Mouse (Mus musculus) thymus, postnatal 25 days (tissue): Measurements from ENCODE around the gene Olig2.

Experiments
- DNase-seq: peaks from one replicate; pipeline ENCODE4 v3.0.0; 2022

Olig2 gene

DNA sequence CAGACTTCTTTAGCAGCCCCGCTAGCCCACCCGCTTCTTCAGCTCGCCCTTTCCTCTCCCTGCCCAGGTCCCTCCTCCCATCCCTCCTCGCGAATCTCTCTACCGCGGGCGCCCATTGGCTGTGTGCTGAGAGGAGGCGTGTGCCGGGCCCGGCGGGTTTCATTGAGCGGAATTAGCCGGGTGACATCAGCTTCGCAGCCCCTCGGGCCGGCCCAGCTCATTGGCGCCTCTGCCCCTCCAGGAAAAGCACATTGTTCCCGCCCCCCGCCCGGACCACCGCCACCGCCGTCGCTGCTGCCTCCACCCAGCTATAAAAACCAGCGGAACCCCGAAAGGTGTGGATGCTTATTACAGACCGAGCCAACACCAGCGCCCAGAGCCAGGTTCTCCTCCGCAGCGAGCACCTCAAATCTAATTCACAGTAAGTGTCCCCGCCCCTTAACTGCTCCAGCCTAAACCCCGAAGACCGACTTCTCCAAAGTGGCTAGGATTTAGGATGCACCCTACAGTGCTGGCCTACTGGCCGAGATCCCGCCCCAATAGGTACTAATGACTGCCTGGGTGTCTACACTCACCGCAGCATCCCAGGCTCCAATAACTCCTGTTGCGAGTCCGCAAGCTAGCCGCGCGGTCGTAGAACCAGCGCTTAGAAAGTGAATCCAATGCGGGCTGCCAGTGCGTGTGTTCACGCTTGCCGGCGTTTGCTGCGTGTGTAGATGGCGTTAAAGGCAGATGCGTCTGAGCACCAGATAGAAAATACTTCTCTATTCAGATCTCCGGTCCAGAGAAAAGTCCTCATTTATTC, at the start of gene Olig2:
TSS of gene Olig2 (plus strand) at position 225 of the 805 bp plus-strand sequence.
- peak; percentile 14 for DNase-seq

DNA sequence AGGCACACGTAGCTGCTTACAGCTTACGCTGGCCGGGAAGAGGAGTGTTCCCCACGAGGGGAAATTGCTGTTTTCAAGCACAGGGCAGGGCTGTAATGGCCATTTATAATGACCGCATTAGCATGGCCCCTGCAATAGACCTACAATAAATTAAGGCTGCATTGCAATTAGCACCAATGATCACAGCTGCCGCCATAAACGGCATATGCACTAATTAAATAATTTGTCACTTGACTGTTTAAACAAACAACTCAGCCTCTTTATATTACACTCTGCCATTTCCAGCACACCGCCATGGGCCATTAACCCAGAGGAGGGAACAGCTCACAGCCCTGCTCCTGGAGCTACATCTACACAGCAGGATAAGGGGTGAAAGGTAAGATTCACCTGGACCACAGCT, 49.4 kb upstream of the Olig2 start:
- no peak for DNase-seq

DNA sequence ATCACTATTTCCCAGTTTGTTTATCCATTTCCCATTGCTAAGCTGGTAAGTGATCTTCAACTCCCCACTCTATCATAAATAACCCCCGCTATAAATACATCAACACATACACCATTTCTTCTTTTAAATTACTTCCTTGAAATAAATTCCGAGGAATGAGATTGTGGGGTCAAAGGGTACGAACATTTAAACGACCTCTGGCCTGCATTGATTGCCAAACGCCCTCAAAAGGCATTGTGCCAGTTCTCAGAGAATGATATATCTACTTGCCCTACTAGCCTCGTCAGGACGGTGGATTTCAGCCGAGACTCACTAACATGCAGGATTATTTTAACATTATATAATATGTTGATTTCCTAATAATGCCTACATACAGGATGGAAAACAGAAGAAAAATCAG, 38.2 kb upstream of the Olig2 start:
- no peak for DNase-seq

DNA sequence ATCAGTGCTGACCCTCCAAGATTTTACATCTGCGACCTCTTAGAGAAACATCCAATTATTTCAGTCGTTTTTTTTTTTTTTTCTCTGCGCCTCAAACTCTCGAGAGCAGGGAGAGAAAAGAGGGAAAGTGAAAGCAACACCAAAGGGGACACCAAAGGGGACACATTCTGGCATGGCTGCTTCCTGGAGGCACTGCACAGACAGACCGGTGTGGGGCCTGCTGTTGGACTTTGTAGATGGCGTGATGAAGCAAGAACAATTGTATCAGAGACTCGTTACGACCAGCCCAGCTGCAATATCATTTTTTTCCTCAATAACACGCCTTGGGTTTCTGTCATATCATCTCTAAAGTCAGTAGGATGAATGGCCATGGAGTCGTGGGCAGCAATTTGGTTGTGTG, 37.6 kb upstream of the Olig2 start:
- DNase-seq: no peak

DNA sequence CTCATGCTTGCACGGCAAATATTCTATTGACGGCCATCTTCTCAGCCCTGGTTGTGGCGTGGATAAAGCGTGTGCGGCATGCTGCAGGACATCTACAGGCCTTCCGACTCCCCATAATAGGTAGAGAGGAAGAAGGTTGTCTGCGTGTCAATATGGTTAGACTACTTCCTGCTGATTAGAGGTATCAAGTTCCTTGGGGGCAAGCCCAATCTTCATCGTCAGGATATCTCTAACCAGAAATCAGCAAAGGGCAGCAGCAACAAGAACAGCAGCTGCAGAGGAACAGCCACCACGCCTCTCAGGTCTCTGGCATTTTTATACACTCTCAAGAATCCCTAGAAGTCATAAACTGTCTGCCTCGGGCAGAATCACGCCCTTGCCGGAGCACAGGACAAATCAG, 37.0 kb upstream of the Olig2 start:
- DNase-seq: no peak

DNA sequence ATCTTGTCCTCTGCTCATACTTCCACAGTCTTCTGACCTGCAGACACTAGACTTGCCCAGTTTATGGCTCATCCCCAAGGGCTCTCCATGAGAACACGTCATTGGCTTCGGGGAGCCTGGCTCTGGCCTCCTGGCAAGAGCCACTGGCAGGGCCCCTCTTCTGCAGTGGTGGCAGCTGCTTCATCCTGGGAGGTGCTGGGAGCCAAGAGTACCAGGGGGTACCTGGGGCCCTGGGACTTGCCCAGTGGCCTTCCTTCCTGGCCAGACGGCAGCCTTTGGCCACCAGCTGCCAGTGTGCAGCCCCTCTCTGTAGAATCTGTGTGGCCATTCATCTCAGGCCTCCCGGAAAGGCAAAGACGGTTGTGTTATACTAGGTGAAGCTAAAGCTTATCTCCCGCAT, 34.0 kb upstream of the Olig2 start:
- DNase-seq: no peak

DNA sequence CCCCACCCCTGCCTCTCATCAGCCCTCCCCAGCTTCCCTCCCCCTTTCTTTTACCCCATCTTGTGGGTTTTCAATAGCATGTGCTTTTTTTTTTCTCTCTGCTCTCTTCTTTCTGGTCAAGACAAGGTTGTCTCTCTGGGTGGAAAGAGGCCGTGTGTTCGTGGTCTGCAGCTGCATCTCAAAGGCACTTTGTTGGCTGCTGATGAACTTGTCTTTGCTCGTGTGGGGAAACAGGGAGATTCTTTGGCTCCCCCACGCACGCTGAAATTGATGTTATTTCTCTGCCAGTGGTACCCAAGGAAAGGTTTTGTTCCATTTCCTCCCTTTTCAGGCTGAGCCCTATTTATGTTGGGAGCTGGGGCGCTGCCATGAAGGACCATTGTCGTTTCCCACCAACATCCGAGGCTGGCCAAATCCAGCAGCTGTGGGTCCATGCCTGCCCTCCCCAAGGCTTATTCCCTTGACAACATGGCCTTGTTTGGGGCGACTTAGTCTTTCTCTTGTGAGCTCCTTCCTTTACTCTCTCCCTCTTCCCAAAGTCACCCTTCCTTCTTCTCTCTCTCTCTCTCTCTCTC, 33.5 kb upstream of the Olig2 start:
- DNase-seq: no peak

DNA sequence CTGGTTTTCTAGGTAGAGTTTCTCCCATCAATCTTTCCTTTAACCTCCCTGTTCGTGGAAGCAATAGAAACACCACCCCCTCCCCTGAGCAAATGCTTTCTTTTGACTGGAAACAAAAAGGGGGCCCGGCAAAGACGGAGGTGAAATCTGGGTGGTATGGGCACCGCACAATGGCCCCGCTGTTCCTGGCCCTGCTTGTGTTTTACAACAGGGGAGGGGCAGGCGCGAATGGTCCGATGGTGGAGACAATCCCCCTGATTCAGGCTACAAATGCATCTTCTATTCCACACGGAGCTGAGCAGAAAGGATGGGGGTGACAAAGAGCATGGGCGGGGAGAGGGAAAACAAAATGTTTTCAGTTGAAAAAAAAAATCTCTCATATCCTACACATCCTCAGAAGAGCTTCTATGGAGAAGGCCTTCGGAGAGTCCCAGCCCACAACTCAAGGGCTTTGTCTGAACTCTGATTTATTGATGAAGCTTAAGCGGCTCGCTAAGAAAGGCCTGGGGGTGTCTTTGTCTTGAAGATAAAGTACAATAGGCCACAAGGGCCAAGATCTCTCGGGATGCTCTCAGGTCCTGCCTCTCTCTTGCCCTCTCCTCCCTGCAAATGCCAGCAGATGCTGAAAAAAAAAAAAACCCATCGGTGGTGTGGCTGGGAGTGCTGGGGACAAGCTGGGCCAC, 32.4 kb upstream of the Olig2 start:
- no peak for DNase-seq

DNA sequence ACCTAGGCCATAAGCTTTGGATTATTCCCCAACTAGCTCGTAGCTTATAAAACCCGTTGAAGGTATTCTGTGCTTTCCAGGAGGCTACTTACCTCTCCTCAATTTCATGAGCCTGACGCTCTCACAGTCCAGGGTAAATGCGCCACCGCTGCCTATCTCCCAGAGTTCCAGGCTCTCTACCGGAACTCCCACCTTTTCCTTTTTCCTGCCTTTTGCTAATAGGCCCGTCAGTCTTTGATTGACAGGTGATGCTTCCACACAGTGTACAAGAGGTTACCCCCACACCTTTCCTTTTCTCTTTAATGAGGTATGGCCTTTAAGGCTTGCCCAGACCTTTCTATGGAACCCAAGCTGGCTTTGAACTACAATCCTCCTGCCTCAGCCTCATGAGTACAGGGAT, 25.4 kb upstream of the Olig2 start:
- no peak for DNase-seq

DNA sequence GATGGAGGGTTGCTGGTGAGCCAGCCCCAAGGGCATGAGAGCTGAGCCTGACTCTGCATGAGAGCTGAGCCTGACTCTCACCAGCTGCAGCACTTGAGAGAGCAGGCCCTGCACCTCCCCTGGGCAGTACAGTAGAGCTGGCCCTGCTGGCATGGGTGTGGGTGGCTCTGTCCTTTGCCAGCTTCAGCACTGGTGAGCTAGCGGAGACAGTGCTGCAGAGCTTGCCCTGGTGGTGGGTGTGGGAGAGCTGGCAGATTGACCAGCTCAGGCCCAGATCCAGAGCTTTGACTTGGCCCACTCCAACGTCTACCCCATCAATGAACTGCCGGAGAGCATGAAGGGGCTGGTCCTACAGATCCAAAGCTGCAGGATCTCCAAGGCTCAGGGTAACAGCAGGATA, 22.3 kb upstream of the Olig2 start:
- DNase-seq: no peak

DNA sequence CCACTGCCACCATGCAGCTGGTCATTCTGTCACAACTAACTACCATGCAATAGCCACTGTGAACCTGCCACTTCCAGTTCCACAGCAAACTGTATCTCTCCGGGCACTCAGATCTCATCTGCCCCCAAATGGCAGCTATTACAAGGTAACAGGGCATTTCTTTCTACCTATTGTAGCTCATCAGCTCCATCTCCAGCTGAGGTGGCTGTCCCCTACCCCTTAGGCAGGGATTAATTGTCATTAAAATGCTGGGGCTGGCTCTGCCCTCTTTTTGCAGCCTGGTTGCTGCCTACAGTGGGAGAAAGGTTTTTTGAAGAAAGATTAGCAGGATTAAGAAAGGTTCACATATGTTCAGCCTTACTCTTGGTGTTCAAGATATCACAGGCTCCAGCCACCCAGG, 18.9 kb upstream of the Olig2 start:
- DNase-seq: no peak

DNA sequence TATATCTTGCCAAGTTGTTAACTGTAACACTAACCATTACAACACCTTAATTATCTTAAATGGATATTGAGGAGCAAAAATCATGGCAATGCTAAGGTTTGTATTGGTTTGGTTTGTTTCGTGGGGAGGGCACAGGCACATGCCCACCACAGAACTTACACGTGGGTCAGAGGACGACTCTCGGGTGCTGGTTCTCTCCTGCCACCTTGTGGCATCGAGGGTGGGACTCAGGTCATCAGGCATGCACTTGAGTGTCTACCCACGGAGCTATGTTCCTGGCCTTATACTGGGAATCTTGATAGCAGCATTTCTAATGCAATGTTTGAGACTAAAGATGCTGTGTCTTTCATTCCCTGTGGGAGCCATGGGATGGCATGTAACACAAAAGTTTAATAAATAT, 8.2 kb upstream of the Olig2 start:
- peak; percentile 13 for DNase-seq

DNA sequence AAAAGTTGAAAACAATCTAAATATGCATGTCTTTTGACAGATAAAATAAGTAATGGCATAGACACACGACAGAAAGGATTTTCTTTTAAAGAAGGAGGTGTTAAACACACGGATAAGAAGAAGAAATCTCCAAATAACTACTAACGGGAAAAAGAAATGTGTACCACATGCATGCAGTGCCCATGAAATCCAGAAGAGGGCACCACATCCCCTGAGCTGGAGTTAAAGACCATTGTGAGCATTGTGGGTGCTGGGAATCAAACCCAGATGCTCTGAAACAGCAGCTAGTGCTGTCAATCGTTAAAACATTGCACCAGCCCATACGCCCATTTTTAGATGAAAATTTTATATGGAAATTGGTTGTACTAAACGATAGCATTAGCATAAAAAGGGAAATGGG, 7.3 kb upstream of the Olig2 start:
- DNase-seq: no peak

DNA sequence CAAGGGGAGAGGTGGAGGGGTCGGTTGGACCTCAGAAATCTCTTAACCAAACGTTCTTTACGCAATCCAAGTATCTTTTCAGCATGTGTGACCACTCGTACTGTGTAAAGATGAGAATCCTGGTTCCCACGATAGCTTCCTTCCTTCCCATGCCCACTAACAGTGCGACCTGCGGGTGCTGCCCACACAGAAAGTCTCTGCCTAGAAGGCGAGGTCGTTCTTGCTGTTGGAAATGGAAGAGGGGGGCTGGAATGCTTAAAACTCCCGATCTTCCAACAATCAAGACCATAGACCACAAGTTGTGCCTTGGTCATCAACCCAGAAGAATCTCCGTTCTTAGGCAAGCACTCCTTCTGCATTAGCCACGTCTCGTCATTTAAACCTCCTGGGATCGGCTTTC, 6.0 kb upstream of the Olig2 start:
- DNase-seq: no peak

DNA sequence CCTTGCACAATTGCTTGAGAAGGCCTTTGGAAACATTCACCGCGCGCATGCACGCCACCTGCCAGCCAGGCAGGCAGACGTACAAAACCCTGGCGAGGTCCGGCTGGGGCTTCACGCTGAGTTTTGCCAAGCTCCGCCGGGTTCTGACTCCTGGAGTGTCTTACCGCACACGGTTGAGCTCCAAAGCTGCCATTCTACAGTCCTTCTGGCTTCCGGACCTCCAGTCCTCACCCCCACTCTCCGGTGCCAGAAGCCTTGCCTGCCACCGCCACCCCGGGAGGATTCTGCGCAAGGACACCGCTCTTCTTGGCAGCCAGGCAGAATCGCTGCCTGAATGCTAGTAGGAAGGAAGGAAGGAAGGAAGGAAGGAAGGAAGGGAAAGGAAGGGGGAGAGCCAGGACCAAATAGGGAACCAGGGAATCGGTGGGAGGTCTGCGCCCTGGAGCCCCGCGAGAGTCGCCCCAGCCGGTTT, 3.0 kb upstream of the Olig2 start:
- DNase-seq: no peak

DNA sequence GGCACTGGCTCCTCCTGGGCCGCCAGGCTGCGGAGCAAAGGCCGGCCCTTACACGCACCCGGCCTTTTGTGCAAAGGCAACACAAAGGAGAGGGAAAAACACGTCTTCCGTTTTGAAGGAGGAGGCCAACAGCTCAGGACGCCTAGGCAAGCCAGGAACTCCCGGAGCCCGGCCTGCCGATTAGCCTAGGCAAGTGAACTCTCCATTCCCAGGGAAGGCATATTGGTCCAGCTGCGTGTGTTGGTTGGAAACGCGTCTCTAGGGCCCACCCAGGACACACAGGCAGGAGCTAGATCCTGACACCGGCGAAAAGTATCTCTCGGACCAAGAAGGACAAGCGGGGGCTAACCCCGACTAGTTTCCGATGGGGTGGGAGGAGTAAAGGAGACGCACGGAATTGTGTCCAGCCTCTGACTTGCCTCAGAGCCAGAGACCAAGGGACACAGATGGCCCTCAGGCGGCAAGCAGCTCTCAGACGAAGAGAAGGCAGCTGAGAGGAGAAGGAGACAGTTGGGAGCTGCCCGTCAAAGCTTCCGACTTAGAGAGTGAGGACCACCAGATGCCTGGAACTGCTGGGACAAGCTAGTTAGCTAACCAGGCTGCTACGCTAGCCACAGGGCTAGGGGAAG, 2.5 kb upstream of the Olig2 start:
- DNase-seq: no peak

DNA sequence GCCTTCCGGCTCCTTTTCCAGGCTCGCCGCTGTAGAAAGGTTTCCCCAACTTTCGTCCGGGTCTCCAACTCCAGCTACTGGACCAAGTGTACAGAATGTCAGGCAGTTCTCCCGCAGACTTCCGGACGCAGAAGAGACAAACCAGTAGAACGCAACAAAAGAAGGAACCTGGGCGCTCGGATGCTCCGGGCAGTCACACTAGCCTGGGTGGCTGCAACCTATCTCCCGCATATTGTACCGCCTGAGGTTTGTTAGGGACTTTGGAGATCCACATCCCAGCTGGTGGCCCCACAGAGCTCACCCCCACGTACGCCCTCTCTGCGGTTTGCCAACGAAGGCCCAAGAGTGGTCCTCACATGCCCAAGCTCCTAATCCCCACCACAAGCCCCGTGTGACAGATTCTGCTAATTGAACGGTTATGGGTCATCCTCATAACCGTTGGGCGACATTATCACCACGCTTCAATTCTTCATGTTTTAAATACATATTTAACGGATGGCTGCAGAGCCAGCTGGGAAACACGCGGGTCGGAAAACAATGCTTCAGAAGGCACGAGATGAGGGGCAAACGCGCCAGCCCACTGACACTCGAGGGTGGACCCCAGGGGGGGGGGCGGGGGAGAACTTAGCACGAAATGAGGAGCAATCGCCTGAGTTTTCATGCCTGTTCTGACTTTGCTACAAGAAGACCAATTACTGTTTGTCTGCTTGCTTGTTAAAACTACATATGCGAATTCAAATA, 1.8 kb upstream of the Olig2 start:
- DNase-seq: no peak

DNA sequence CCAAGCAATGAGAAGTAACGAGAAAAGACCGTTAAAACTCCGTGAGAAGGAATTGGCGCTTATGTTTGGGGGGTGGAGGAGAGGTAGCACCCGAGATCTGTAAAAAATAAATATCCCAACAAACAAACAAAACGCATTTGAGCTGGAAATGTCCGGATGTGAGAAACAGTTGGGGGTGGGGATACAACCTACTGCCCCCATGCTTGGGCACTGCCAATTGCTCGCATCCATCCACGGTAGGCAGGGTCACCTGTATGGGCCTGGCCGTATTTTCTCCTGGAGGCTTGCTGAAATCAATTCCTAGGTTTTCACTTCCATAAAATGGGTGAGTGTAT, 1.2 kb upstream of the Olig2 start:
- DNase-seq: no peak

DNA sequence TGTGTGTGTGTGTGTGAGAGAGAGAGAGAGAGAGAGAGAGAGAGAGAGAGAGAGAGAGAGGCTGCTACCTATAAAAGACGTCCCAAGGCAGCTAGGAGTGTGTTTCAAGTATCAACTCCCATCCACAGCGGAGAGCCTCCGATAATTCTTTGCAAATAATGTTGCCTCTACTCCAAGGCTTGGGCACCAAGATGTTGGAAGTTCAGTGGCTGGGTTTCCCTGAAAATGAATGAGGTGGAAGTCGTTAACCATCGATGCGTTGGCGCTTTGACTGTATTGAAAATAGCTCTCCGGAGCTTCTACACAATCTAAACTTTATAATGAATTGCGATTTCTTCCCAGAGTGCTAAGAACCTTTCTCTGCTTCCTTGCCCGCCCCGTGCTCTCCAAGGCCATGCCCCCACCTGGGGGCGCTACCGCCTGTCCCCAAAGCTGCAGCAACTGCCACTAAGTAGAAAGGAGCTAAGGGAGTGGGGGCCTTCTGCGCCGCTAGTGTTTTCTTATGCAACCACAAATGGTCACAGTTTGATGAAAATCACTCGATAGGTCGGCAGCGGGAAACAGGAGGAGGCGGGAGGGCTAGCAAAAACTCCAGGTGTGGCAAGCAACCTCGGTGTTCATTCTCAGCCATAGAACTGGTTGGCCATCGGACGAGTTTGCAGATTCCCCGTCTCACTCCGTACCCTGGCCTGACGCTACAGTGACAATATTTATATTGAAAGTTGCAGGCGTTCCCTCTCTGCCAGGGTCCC, 600 bp upstream of the Olig2 start:
- peak; percentile 15 for DNase-seq

DNA sequence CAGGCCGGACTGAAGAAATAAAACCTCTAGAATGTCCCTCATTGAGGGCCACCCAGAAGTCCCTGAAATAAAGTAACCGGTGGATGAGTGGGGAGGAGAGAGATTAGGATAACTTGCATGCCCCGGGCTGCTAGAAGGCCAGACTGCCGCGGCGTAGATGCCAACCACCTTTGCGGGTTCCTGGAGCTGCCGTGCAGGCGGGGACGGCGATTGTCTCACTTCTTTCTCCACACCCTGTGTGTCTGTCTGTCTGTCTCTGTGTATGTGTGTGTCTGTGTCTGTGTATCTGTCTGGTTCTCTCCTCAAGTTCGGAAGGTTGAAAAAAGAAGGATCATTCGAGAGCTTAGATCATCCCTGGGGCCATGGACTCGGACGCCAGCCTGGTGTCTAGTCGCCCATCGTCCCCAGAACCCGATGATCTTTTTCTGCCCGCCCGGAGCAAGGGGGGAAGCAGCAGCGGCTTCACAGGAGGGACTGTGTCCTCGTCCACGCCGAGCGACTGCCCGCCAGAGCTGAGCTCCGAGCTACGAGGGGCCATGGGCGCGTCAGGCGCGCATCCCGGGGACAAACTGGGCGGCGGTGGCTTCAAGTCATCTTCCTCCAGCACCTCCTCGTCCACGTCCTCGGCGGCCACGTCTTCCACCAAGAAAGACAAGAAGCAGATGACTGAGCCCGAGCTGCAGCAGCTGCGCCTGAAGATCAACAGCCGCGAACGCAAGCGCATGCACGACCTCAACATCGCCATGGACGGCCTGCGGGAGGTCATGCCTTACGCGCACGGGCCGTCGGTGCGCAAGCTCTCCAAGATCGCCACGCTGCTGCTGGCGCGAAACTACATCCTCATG, 1.0 kb downstream of the Olig2 start:
- no peak for DNase-seq
